Mouse (Mus musculus): ENCODE measurements at regions not wholly inside any gene's neighbourhood (a gene's known extent, or its start where the extent isn't known, plus 50 kb on each side); places are given as distances from the start of the nearest gene placed in this dataset.
A peak's percentile ranks its signal among the peaks of the same experiment; 100 is the strongest.

DNA sequence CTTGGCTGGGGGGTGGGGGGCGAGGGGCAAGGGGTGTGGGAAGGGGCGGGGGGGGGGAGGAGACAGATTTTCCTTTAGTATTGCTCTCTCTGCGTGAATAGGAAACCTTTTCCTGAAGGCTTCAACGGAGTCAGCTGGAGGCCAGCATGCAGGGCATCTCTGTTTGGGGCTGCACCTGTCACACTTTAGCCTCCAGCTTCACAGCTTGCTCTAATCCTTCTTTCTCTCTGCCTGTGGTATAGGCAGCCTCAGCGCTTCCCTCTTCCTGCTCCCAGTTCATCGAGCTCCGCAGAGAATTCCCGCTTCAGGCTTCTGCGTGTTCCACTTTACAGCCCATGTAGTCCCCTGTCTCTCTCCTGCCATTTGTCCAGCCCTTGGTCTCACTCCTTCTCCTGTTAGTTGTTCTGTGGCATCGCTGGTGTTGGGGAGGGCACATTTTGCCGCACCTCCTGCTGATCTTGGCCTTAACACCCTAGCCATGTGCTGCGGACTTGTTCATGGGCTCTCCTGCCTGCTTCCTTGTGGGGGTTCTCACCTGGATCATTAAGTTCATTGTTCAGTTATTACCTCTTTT is 51.7 kb upstream of the Jph4 start:
- ATAC-seq (ENCODE audit: extremely low read depth, insufficient number of reproducible peaks, low FRiP score, poor library complexity, severe bottlenecking) = no peak

DNA sequence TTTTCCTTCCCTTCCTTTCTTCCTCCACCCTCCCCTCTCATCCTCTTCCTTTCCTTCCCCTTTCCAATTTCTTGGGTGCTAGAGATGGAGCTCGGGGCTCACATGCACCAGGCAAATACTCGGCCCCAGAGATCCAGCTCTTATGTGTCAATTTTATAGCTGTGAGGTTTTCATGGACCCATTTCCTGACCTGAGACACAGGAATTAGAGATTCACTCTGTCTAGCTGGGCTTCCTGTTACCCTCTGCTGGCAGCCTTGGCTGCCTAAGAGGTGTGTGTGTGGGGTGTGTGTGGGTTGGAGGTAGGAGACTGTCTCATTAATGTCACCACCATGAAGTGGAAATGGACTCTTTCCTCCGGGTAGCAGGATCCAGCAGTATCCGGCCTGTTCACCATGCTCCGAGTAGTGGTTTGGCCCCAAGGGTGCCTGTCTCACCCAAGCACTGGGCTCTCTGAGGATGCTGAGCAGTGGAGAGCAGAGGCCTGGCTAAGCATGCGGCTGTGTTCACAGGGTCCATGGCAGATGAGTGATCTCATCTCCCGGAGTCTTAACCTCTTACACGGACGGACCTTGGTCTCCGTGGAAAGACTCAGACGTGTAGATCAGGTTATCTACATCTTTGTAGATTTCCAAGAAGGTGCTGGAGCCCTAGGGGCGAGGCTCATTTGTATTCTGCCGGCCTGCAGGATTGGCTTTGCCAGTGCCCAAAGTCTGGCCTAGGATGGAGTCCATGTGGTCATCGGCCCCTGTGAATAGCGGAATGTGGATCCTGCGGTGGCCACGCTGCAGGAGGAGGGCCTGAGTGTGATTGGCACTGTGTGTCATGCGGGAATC is 52.5 kb upstream of the Jph4 start:
- 0 out of 2 replicates have a peak, but pooled peaks have one; percentile 3 for ATAC-seq (ENCODE audit: extremely low read depth, insufficient number of reproducible peaks, low FRiP score, poor library complexity, severe bottlenecking)

DNA sequence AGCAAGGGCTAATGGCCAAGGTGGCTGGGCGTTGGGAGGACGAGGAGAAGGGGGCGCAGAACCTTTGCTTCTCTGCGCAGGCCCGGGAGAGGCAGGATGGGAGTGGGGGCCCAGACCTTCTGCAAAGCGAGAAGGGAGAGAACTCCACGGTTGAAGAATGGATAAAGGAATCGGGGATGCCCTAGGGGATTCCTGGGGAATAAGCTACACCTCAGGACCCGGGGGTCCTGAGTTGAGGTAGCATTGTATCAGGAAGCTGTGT is 52.0 kb upstream of the Dhrs2 start:
- 0 out of 2 replicates have a peak, but pooled peaks have one; percentile 1 for ATAC-seq (ENCODE audit: extremely low read depth, insufficient number of reproducible peaks, low FRiP score, poor library complexity, severe bottlenecking)

DNA sequence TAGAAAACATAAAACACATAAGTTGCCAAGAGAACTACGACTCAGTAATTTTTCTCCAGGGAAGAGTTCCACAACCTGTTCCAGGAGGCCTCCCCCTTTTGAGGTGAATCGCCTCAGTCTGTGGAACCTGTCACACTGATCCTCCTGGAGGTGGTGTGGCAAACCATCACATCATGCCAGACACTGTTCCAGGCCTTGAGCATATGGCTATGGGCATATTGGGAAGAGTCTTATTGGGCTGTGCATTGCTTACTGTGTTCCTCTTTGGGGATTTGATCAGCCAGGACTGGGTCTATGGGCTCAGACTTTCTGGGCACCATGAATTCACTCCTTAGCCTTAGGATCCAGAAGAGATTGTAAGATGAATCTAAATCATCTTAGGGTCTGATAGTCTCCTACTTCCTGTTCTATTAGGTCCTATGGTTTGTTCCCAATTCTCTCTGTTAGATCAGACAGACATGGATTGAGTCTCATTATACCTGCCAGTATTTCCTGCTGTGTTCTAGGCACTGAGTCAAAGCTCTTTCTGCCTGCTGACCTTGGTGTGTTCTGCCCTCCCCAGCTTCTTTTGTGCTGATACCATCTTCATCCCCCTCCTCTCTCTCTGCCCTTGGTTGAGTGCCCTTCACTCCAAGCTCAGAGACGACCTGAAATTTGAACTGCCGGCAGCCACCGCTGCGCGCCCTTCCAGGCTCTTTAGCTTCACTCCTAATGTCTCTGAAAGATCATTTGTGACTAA is 50.3 kb upstream of the Dhrs2 start:
- no peak for ATAC-seq (ENCODE audit: extremely low read depth, insufficient number of reproducible peaks, low FRiP score, poor library complexity, severe bottlenecking)

All from neutrophil, adult 5-6 weeks (primary cell).